Mouse (Mus musculus) spleen, postnatal 14 days (tissue): ENCODE measurements around the gene Thumpd2.

Experiments
- DNase-seq, 2 experiments: peaks; one replicate each; pipeline ENCODE4 v3.0.0; 2021 to 2022; ENCODE audit warnings: low spot score in 2 of 2

The Thumpd2 gene

GRCm38 (mm10) chr17:81032957-81033356, 31.9 kb downstream of the Thumpd2 start:
- no peak for DNase-seq

GRCm38 (mm10) chr17:81031830-81032442, 32.9 kb downstream of the Thumpd2 start:
- no peak for DNase-seq

GRCm38 (mm10) chr17:81027331-81027730, 37.6 kb downstream of the Thumpd2 start:
- no peak for DNase-seq

- no peak for DNase-seq
Measured at GRCm38 (mm10) chr17:81017132-81017531, 47.8 kb downstream of the Thumpd2 start.

- DNase-seq: no peak
Measured at GRCm38 (mm10) chr17:81015814-81016447, 49.0 kb downstream of the Thumpd2 start.

- no peak for DNase-seq
Measured at GRCm38 (mm10) chr17:81010844-81011685, 53.8 kb downstream of the Thumpd2 start.

- no peak for DNase-seq
Measured at GRCm38 (mm10) chr17:81010199-81010598, 54.7 kb downstream of the Thumpd2 start.

- DNase-seq: no peak
Measured at GRCm38 (mm10) chr17:81009112-81009511, 55.8 kb downstream of the Thumpd2 start.

- DNase-seq: no peak
Measured at GRCm38 (mm10) chr17:81005292-81005691, 59.6 kb downstream of the Thumpd2 start.

- DNase-seq: no peak
Measured at GRCm38 (mm10) chr17:81004454-81004853, 60.4 kb downstream of the Thumpd2 start.

GRCm38 (mm10) chr17:81002130-81002529, 62.8 kb downstream of the Thumpd2 start:
- no peak for DNase-seq

- no peak for DNase-seq
Measured at GRCm38 (mm10) chr17:81001647-81002046, 63.2 kb downstream of the Thumpd2 start.

- no peak for DNase-seq
Measured at GRCm38 (mm10) chr17:81001010-81001409, 63.9 kb downstream of the Thumpd2 start.

- DNase-seq: no peak
Measured at GRCm38 (mm10) chr17:80998958-80999357, 65.9 kb downstream of the Thumpd2 start.

- DNase-seq: no peak
Measured at GRCm38 (mm10) chr17:80997226-80997625, 67.7 kb downstream of the Thumpd2 start.

- DNase-seq: no peak
Measured at GRCm38 (mm10) chr17:80991535-80992127, 73.3 kb downstream of the Thumpd2 start.

GRCm38 (mm10) chr17:80982976-80983375, 81.9 kb downstream of the Thumpd2 start:
- DNase-seq: no peak

- DNase-seq: no peak
Measured at GRCm38 (mm10) chr17:80982412-80982787, 82.5 kb downstream of the Thumpd2 start.

- DNase-seq: no peak
Measured at GRCm38 (mm10) chr17:80981721-80982411, 83.0 kb downstream of the Thumpd2 start.

GRCm38 (mm10) chr17:80980096-80980495, 84.8 kb downstream of the Thumpd2 start:
- DNase-seq: no peak

GRCm38 (mm10) chr17:80977245-80977644, 87.6 kb downstream of the Thumpd2 start:
- DNase-seq: no peak
